ENCODE assay signal across 9 mouse cellular contexts in the genomic region with DNA sequence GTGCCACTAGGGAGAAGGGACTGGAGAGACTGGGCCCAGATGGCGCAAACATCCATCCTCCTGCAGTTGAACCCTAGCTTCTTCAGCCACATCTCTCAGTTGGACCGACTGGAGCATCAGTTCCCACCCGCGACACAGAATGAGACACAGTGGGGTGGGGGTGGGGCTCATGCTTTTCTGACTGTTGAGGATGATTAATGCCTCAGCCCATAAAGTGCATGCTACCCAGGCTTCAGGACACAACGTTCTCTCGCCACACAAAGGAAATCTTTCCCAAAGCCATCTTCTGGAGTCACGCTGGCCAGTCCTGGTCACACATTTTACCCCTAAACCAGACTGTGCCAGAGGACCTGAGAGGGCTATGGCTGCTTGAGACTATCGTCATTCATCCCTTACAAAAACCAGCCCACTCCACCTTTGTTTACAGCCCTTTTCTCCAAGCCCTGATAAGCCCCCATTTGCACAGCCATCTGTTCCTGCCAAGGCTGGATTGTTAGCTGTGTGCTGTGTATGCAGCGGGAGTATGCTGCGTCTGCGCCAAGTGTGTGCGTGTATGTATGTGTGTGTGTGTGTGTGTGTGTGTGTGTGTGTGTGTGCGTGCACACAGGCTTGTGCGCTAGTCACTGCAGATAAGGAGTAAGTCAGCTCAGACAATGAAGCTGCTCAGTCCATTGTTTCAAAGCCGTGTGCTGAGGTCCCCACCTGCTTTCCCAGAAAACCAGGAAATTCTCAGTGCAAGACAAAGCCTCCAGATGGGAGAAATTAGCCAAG. TPM values are rescaled to one million over a fixed set of nuclear protein-coding genes. Genes with fewer than 3 reads are reported as not detected.
A peak's percentile ranks its signal among the peaks of the same experiment; 100 is the strongest.
DNase-seq lines count a peak whose midpoint lies in the region; ATAC-seq lines count a peak whose summit lies in the region.
"Had no signal": no experiment of that assay in that cellular context is flagged by ENCODE, and none has a peak within 500 bp of the region (broad histone marks: within the 10 kb centered on the region; RNA-seq: fewer than 3 reads in every experiment).

No protein-coding gene starts in this region.

- H3K27ac ChIP-seq in hindbrain, embryonic 14.5 days: peak overlapping the region; percentile 93
- H3K27ac ChIP-seq in stomach, embryonic 15.5 days: 0 out of 2 replicates have a peak overlapping the region, but pooled peaks have one; percentile 4
- H3K27ac ChIP-seq: lung, embryonic 15.5 days had no signal

- no peaks in the 10 kb centered on the region for H3K9me3 ChIP-seq in hindbrain, embryonic 14.5 days (ENCODE audit: control insufficient read depth, low read length)
- no peaks in the 10 kb centered on the region for H3K9me3 ChIP-seq in stomach, embryonic 15.5 days
- H3K9me3 ChIP-seq: lung, embryonic 15.5 days had no signal

- peak; percentile 34 to 60 for DNase-seq in cerebellum, postnatal 25 days
- DNase-seq in cerebellum, adult 9-11 months: no peak
- DNase-seq in embryo, embryonic 10.5 days (ENCODE audit: low spot score): peak; percentile 65
- DNase-seq in hindbrain, embryonic 14.5 days (ENCODE audit: low spot score): peak; percentile 82
- DNase-seq in mesoderm, embryonic 11.5 days (ENCODE audit: low read depth, low spot score): peak; percentile 47
- DNase-seq in gastrocnemius, adult 8-10 months (ENCODE audit: low spot score in 2 of 2): no peak
- DNase-seq in urinary bladder, postnatal 14 days (ENCODE audit: low spot score): no peak

- ATAC-seq in hindbrain, embryonic 14.5 days (ENCODE audit: low FRiP score): peak; percentile 93
- peak; percentile 68 for ATAC-seq in stomach, embryonic 15.5 days (ENCODE audit: insufficient read depth, low FRiP score, low read depth)

- 18% methylated on average over 15 of the region's 15 CpGs for WGBS in hindbrain, embryonic 14.5 days
- WGBS in stomach, embryonic 15.5 days: 31% methylated on average over 15 of the region's 15 CpGs

- peak overlapping the region; percentile 49 for H3K9ac ChIP-seq in hindbrain, embryonic 14.5 days
- no peak overlapping the region for H3K9ac ChIP-seq in stomach, embryonic 15.5 days
- H3K9ac ChIP-seq: lung, embryonic 15.5 days had no signal

- H3K4me1 ChIP-seq in hindbrain, embryonic 14.5 days (replicated peaks; ENCODE audit: control insufficient read depth, insufficient read depth, low read length): peaks cover 26% of the 10 kb centered on the region
- H3K4me1 ChIP-seq in stomach, embryonic 15.5 days: peaks cover 5% of the 10 kb centered on the region; the same call in 1 of the 2 replicates

- no peaks in the 10 kb centered on the region for H3K36me3 ChIP-seq in hindbrain, embryonic 14.5 days (replicated peaks; ENCODE audit: control insufficient read depth, insufficient read depth)
- no peaks in the 10 kb centered on the region for H3K36me3 ChIP-seq in stomach, embryonic 15.5 days
- H3K36me3 ChIP-seq: lung, embryonic 15.5 days had no signal

- H3K27me3 ChIP-seq in hindbrain, embryonic 14.5 days (ENCODE audit: control insufficient read depth, insufficient read depth, low read length): no peaks in the 10 kb centered on the region
- H3K27me3 ChIP-seq in stomach, embryonic 15.5 days (replicated peaks): no peaks in the 10 kb centered on the region
- H3K27me3 ChIP-seq: lung, embryonic 15.5 days had no signal

- H3K4me3 ChIP-seq in hindbrain, embryonic 14.5 days (replicated peaks; ENCODE audit: low read length): no peak overlapping the region
- no peak overlapping the region for H3K4me3 ChIP-seq in stomach, embryonic 15.5 days (replicated peaks)
- H3K4me3 ChIP-seq: lung, embryonic 15.5 days had no signal

- peak overlapping the region; percentile 11; the same call in 1 of the 2 replicates for H3K4me2 ChIP-seq in hindbrain, embryonic 14.5 days (replicated peaks)
- no peak overlapping the region for H3K4me2 ChIP-seq in stomach, embryonic 15.5 days
- H3K4me2 ChIP-seq: lung, embryonic 15.5 days had no signal

RNA-seq across cellular contexts. Expression of a gene that starts 18.1 kb away (rescaled TPM):
- polyA plus RNA-seq in hindbrain, embryonic 14.5 days (2014; fragmentation: Nextera tagmentation; extraction: Ambion mirVana): 175 and 176 TPM in 2 replicates
- 42.7 and 44.0 TPM in 2 replicates for polyA plus RNA-seq in stomach, embryonic 15.5 days (2015; fragmentation: Nextera tagmentation; extraction: Ambion mirVana)
- 1 to 10 TPM; 2.8 to 4.3 (median 3.4) TPM for total RNA-seq in gastrocnemius, adult 8-10 months (2022)

RNA-seq across cellular contexts. Expression of a gene that starts 30.3 kb away (rescaled TPM):
- polyA plus RNA-seq in hindbrain, embryonic 14.5 days (2014; fragmentation: Nextera tagmentation; extraction: Ambion mirVana): 16.0 and 17.1 TPM in 2 replicates
- polyA plus RNA-seq in stomach, embryonic 15.5 days (2015; fragmentation: Nextera tagmentation; extraction: Ambion mirVana): 9.4 and 9.6 TPM in 2 replicates
- total RNA-seq in gastrocnemius, adult 8-10 months (2022): 1 to 10 TPM; 3.1 to 4.9 (median 3.6) TPM

Comparison
In these comparisons a context has a peak if more than half of its experiments do, and no peak if none do; other contexts are left out.
1. DNase-seq: peak in cerebellum, postnatal 25 days (2 of 2), embryo, embryonic 10.5 days (single experiment), hindbrain, embryonic 14.5 days (single experiment) and mesoderm, embryonic 11.5 days (single experiment); none in cerebellum, adult 9-11 months (single experiment), gastrocnemius, adult 8-10 months (0 of 2) and urinary bladder, postnatal 14 days (single experiment).